Mouse (Mus musculus): Measurements from ENCODE around the gene Slc12a5.

- no peak for TF ChIP-seq GATA1 (IDR thresholded peaks at IDR 0.05; ENCODE audit: borderline replicate concordance, low read length)
- TF ChIP-seq CTCF (IDR thresholded peaks at IDR 0.05; ENCODE audit: low read depth, low read length): no peak
Measured at GRCm38 (mm10) chr2:164935991-164936390, 24.6 kb upstream of the Slc12a5 start.

Measured in G1E (cell line).